Mouse (Mus musculus) heart, postnatal 10 days (tissue): Measurements from ENCODE around the gene Npas3. TPM values are rescaled to one million over a fixed set of nuclear protein-coding genes. Genes with fewer than 3 reads are reported as not detected.

ENCODE experiments used
- DNase-seq, 2 experiments: peaks; one replicate each; pipeline ENCODE4 v3.0.0; 2021
- intact Hi-C: fragments of 180-260 bp; cut with DNase I; formaldehyde crosslinking; loops from one replicate; pipeline ENCODE4 v1.15.1; 2025
- total RNA-seq, 2 experiments: library from RNA; stranded (reverse); gene quantifications; 2 replicates each; pipeline ENCODE4 v1.2.3; 2021

The Npas3 gene
- total RNA-seq, 2 experiments from 2014 or later, result 1.9 to 2.0 TPM

DNA sequence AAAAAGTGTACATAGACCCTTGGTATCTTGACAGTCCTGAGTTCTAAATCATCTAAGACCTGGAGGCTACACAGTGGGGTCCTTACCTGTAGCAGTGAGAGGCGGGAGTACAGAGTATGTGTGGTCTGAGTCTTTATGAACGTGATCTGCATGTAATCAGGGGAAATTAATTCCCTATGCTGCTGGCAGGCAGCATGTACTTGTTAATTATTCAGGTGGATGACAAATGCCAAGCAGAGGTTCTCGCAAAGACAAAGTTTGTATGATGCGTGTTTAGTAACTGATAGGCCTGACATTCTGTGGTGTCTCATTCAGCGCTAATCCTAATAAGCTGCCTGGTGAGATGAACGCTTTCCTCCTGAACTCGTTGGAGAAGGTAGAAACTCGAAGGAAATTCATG lies 136.4 kb downstream of the Npas3 start:
- intact Hi-C loops, result no loop called here
- DNase-seq, result no peak

DNA sequence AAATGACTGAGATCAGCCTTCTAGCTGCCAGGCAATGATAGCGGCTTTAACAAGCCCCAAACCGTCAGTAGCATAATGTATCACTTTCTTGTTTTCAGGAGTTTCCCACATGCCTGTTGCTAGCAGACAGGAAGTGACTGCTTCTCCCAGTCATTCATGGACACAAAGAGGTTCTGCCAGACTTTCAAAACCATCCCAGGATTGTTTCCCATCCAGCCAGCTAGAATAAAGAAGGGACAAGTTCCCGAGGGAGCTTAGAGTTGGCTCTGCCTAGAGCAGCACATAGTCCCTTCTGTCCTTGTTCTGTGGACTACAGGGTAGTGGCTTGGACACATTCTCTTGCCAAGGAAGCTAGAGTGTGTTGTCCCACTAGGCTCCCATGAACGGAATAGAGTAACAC lies 157.4 kb downstream of the Npas3 start:
- DNase-seq, result peak; percentile 21 to 27
- intact Hi-C loops, result no loop called here

DNA sequence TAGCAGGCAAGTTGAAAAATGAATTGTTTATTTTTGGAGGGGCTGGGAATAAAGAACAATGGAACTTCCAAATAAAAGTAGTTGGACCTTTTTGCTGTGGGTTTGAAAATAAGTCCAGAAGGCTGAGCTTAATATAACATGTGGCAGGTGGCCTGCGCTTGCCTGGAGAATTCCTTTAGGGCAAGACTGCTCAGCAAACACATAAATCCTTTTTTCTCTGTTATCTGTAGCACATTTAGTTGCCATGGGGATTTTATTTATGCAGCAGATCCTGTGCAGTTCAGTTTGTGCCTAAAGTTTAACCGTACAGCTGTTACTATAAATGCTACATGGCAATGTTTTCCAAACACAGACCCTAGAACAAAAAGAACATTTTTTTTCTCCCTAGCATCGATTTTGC lies 159.3 kb downstream of the Npas3 start:
- DNase-seq, result no peak
- intact Hi-C loops, result no loop called here

DNA sequence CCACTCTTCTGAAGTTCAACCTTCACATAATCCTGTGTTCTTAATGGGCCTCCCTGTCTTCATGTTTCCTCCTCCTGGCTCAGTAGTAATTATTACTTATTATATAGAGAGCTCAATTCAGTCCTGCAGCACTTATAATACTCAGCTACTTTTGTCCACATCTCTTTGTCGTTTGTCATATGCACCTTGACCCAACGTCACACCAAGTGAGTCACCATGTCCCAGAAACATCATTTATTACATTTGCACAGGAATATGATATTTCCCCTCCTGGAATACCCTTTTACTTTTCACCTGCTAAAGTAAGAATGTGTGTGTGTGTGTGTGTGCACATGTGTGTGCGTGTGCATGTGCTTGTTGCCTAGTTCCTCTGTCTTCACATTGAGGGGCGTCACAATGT lies 161.2 kb downstream of the Npas3 start:
- intact Hi-C loops, result no loop called here
- DNase-seq, result no peak

DNA sequence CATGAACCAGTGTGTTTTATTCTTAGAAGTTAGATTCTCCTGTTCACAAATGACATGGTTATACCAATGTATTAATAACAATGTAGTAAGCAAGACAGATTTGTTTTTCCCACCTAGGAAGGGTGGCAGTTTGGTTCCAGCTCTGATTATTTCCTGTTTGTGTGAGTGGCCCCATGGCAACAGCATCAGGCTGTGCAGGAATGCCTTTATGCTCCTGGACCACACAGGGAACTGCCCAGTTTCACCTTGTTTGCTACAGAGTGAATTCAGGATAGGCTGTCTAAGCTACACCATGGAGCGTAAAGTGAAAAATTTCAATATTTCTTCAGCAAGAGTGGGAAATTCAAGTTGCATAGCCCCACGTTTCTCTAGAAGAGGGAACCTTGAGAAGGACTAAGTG lies 162.2 kb downstream of the Npas3 start:
- intact Hi-C loops, result no loop called here
- no peak for DNase-seq

DNA sequence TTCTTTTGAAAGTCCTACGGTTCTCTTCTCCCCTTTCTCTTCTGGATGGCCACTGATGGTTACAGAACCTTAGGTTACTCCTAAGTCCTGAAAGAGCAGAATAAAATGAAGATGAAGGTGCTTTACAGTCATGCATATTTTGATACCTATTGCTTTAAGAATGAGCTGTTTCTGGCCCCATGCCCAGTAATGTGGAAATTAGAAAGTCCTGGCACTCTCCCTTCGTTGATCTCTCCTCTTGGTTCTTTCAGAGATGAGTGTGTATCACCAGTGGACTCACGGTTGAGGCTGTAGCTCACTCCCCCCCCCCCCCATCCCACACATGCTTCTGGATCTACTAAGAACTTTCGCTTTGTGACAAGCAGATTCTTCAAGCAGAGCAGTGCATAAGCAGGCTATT lies 167.6 kb downstream of the Npas3 start:
- intact Hi-C loops, result no loop called here
- peak; percentile 10 to 17 for DNase-seq

DNA sequence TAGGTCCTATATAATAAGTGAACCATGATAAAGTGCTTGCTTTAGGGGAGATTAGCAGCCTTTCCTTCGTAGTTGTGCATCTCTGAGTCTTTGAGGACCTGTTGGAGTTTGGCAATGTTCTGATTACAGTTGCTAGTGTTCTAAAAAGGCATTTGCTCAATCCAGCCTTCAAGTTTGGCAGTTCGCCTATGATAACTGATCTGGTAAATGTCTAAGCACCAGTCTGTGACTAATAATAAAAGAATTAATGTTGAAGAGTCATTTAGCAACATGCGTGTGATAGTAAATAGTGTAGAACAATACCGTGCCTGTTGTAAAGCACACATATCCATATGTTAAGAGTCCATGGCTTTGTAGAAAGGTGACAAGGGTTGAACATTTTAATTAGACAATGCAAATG lies 173.2 kb downstream of the Npas3 start:
- intact Hi-C loops, result no loop called here
- DNase-seq, result peak; percentile 28 to 39

DNA sequence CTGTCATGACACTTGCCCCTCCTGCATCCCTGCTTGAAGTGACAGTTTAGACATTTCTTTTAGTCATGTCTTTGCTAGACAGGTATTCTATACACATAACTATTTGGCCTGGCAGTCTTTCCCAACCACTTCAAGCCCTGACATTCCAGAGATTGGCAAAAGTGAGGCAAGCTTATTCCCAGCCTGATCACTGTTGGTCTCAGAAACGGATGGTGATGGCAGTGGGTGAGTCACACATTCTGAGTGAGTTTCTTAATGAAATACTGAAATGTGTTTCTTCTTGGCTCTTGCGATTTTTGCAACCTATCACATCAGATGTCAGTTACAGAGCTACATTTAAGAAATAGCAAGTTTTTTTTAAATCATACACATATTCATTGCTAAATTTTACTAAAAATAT lies 175.2 kb downstream of the Npas3 start:
- intact Hi-C loops, result no loop called here

DNA sequence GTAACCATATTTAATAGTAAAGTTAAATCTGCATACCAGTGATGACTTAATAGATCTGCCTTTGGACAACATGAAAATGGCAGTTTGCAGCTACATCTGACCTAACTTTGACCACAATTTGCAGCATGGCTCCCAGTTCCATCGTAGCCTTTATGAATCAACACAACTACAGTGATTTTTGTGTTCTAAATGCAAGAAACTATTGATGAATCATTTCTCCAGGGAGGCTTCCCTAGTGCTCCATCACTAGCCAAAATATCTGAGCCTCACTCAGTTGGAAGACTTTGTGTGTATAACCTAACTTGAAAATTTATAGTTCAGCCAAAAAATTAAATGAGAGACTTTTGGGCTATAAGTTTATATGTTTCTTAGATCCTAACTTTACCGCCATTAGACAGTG lies 177.5 kb downstream of the Npas3 start:
- intact Hi-C loops, result no loop called here
- DNase-seq, result no peak

More for the DNA sequence above, 175.2 kb downstream of the Npas3 start:
- DNase-seq, result no peak

DNA sequence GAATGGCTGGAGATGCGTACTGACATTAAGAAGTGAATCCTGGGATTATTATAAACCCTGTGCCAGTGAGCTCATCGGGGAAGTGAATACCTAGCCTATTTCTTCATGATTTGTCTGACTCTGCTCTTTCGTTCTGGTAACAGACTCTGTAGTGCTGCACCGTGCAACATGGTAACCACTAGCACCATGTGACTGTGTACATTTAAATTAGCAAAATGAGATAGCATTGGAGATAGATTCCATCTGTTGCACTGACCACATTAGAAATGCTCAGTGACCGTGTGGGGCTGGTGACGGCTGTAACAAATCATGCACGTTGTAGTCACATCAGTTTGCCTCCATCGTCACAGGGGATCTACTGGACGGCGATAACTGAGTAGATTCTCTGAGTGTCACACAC lies 178.7 kb downstream of the Npas3 start:
- no peak for DNase-seq
- intact Hi-C loops, result no loop called here

DNA sequence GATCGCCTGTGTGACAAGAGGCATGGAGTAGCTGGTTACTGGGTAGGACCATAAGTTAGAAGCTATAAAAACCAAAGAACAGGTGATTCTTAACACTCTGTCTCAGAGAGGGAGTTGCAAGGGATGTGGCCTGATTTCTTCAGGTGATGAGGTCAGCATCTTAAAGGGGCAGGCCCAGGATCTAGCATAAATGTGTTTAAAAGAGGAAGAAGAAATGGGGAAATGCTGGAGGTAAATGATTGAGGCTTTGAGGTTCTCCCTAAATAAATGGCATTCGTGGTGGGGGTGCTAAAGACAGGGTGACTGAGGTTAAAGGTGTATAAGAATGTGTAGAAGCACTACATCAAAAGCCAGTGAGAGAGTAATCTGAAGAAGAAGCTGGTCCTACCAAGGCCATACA lies 193.6 kb downstream of the Npas3 start:
- intact Hi-C loops, result no loop called here

DNA sequence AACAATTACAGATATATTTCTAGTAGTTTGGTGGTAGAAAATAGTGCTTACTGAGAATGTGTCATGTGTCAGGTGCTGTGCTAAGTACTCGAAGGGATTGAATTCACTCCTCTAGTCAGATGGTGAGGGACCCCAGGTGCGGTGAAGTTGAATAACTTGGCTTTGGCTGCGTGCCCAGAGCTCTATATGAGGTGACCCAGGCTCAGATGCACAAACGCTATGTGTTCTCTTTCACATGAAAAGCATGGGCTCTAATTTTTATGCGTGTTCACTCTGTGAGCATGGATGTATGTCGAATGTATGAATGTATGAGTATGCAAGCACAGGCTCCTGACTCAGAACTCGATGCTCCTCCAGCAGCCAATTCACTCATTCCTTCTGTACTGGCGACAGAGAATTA lies 199.0 kb downstream of the Npas3 start:
- intact Hi-C loops, result no loop called here
- DNase-seq, result no peak

More for the DNA sequence above, 193.6 kb downstream of the Npas3 start:
- no peak for DNase-seq

DNA sequence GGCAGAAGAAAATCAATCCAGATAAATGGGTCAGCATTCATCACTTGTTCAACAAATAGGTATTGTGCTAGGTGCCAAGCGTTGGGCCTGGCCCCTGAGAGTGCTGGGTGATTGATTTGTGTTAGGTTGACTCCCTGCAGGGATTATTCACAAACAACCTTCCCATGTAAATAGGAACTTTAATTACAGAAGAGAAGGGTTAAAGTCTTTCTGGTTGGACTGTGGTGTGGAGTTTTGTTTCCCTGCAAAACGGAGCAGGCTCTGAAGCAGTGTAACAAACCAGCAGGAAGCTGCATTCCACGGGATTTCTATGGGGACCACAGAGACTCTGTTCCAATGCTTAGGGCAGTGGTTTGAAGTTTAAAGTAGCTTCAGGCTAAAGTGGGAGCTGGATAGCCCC lies 199.6 kb downstream of the Npas3 start:
- intact Hi-C loops, result no loop called here
- DNase-seq, result no peak

DNA sequence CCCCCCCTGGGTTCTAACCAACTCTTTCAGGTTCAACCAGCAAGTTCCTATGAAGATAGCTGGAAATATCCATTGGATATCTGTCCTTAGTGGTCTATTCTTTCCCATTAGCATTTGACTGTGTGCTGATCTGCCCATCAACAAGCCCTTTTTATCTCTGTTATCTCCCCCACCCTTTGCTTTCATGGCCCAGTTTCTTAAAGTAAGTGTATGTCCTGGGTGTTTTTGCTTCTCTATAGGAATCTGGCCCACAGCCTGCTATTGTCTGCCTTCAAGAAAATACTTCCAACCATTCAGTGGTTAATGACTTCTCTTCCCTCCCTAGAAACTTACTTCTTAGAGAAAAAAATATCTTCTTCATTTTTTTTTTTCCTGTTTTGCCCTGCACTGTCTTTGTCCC lies 219.1 kb downstream of the Npas3 start:
- intact Hi-C loops, result no loop called here
- no peak for DNase-seq

DNA sequence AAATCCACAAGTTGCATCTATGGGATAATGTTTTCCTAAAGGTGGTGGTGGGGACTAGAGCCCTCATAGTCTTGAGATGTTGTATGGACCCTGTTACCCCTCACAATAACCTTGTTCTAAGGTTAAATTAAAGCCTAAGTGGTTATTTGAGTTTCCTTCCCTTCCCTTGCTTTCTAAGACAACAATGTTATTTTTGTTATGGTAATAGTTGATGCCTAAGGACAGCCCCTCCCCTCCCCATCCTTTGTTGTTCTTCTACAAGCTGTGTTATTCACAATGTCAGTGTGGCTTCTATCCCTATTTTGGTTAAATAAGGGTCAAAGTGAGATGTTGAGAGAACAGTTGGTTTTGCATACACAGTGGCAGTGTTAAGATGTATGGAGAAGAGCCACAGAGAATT lies 226.0 kb downstream of the Npas3 start:
- no peak for DNase-seq
- intact Hi-C loops, result no loop called here

DNA sequence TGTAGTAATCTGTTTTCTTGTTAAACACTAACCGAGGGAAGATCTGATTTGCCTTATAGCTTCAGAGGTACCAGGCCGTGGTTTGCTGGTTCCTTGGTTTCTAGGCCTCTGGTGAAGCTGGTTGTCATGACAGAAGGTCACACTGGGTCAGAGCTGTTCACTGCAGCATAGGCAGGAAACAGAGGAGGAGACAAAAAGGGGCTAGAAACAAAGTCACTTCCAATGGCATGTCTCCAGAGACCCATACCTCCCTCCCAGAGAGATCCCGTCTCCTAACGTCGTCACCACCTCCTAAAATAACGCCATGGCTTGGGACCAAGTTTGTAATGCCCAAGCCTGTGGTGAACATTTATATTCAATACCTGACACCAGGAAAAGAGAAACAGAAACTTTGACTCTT lies 236.4 kb downstream of the Npas3 start:
- intact Hi-C loops, result no loop called here
- no peak for DNase-seq

DNA sequence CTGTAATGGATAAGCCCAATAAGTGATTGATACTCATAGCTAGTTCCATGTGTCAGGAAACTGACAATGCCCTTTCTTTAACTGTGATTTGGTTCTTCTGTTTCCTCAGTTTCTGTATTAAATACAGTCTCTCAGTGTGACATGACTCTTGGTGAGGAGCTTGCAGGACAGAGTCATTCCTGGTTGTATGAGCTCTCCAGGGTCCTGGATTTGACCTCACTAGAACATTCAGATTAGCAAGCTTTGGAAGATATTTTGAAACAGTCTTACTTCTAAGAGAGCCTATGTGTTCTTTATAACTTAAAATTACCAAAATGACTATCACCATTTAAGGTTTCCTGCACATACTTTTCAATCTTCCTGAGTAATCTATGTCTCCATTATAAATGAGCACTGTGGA lies 247.9 kb downstream of the Npas3 start:
- peak in 1 of 2 experiments; percentile 2 for DNase-seq
- intact Hi-C loops, result no loop called here

DNA sequence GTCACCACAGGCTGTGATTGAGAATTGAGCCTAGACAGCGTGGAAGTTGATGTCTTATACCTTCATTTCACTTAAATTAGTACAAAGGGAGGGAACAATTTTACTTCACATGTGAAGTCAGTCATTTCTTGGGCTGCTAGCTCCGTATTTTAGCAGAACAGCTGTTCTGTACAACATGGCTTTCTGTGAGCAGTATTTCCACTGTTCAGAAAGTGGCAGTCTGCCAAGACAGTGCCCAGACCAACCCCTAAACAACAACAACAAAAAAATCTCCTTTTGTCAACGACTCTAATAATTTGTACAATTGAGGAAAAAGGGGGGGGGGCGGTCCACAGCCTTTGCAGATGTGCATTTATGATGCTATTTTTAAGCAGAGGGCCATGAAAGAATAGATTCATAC lies 266.4 kb downstream of the Npas3 start:
- intact Hi-C loops, result no loop called here
- no peak for DNase-seq

DNA sequence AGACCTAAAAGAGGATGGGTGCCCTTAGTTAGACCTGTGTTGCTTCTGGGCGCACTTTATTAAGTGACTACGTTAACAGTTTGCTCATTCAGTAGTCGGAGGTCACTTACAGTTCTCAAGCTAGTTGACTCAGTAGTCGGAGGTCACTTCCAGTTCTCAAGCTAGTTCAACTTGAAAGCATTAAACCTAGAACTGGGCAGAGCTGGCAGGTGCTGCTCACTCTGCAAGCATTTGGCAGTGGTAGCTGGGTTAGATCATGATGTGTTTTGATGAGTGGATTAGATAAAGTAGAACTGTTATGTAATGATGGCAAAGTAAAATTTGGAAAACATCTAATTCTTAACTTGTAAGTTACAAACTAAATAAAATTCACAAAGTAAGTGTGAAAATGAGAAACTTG lies 271.1 kb downstream of the Npas3 start:
- intact Hi-C loops, result no loop called here
- no peak for DNase-seq

DNA sequence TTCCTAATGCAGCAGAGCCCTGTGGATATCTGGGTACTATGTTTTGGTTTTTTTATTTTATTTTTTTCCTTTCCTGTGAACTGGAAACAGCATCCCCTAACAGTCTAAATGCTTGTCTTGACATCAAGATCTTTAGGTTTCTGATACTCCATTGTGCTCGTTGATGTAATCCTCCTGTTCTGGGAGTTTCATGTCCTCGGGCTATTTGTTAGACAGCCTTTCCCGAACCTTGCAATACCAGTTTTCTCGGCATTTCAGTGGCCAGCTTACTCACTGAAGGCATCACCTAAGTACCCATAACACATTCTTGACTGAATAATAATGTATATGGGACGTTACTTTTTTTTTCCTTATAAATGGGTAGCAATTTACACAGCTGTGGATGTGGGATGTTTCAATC lies 274.2 kb downstream of the Npas3 start:
- intact Hi-C loops, result no loop called here
- DNase-seq, result no peak

DNA sequence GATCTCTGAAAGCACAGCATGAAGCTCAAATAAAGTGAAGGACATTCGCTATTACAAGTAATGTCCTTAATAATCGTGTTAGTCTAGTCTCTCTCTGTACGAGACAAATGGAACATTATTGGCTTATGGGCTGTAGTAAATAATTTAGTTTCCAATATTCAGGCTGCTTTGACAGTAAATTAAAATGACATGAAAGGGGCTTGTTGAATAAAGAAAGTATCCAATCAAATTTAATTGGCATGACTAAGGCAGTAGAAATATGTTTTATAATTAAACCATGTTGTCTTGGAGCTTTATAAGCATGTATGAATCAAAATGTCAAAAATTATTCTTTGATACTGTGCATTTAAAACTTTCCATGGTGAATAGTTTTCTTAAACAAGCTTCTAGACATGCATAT lies 278.6 kb downstream of the Npas3 start:
- intact Hi-C loops, result no loop called here
- no peak for DNase-seq

DNA sequence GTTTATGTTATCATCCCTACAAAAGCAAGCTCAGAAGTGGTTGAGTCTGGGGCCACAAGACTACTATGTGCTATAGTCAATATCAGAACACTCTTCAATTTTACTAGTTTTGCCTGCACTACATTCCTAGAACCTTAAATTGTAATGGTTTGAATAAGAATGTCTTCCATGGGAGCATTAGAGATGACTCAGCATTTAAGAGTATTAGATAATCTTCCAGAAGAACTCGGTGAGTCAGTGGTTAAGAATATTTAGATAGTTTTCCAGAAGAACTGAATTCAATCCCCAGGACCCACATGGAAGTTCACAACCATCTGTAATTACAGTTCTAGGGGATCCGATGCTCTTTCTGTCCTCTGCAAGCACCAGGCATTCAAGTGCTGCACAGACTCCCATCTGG lies 280.9 kb downstream of the Npas3 start:
- no peak for DNase-seq
- intact Hi-C loops, result no loop called here

DNA sequence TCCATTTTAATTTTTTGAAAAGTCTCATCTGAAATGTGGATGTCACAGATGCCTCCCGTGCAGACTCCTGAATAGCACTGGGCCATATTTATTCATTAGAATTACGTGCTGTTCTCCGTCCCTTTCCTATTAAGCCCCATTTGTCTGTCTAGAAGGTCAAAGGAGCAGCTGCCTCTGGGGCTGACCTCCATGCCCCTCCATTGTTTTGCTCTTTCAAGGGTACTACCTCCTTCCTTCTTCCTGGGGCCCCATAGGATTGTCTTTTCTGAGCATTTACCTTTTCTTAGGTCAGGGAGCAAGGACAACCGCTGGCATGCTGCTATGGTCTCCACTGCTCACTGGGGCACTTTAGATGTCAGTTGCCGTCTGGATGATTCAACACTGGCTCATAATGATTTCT lies 288.3 kb downstream of the Npas3 start:
- no peak for DNase-seq
- intact Hi-C loops, result no loop called here

DNA sequence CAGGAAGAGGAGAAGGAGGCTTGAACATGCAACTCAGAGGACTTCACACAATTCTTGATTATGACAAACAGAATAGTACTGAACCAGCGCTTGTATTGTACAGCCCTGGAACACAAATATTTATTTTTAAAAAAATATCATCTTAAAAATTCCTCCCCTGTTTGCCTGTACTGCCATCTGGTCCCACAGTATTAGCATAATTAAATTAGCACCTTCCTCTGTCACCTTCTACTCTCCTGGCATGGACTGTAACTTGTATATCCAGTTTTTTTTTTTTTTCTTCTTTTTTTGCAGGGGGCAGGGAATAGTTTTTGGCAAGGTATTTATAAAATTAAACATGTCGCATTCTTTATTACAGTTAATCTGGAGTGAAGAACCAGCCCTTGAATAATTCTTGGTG lies 307.9 kb downstream of the Npas3 start:
- DNase-seq, result no peak
- intact Hi-C loops, result no loop called here
